ENCODE assay signal across 28 mouse cellular contexts in the genomic region with DNA sequence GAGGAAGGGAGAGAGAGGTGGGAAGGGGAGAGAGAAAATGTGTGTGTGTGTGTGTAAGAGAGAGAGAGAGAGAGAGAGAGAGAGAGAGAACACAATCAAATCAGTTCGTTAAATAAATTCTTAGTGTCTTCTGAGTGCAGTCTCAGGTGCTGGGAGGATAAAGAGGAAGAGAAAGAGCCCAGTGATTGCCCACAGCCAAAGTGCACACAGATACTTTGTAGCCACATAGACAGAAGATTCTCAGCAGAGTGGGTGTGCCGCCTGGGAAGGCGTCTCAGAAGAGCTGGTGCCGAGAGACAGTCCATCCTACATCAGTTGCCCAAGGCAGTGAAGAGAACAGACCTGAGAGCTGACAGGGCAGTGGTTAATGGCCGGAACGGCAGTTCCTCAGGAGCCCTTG. TPM values are rescaled to one million over a fixed set of nuclear protein-coding genes. Genes with fewer than 3 reads are reported as not detected.
"Had no signal": no experiment of that assay in that cellular context is flagged by ENCODE, and none has a peak within 500 bp of the region (broad histone marks: within the 10 kb centered on the region; RNA-seq: fewer than 3 reads in every experiment).

No protein-coding gene starts in this region.

- H3K27ac ChIP-seq: heart, embryonic 13.5 days; heart, embryonic 15.5 days; hindbrain, embryonic 13.5 days; hindbrain, embryonic 15.5 days; hindbrain, postnatal 0 days; kidney, embryonic 15.5 days; kidney, postnatal 0 days; limb, embryonic 13.5 days; limb, embryonic 15.5 days had no signal

- ATAC-seq: hindbrain, postnatal 0 days; intestine, embryonic 16.5 days had no signal

- H3K4me1 ChIP-seq: hindbrain, embryonic 13.5 days; hindbrain, embryonic 15.5 days; kidney, embryonic 15.5 days; limb, embryonic 13.5 days; limb, embryonic 15.5 days had no signal

- DNase-seq: gastrocnemius, postnatal 14 days; gastrocnemius, postnatal 36 days; heart, adult 11 months; heart, postnatal 36 days; kidney, adult 11 months; kidney, adult 2 months; kidney, adult 9 months; kidney, postnatal 14 days; kidney, postnatal 36 days; layer of hippocampus, adult 9-11 months; layer of hippocampus, postnatal 36 days; left cerebral cortex, postnatal 4 days had no signal

- H3K4me3 ChIP-seq: heart, adult 2 months; heart, embryonic 13.5 days; heart, embryonic 15.5 days; hindbrain, embryonic 13.5 days; hindbrain, embryonic 15.5 days; kidney, embryonic 15.5 days; limb, embryonic 13.5 days; limb, embryonic 15.5 days had no signal

- H3K27me3 ChIP-seq: heart, embryonic 15.5 days; hindbrain, embryonic 13.5 days; hindbrain, embryonic 15.5 days; kidney, embryonic 15.5 days; limb, embryonic 13.5 days; limb, embryonic 15.5 days had no signal

- H3K9me3 ChIP-seq: heart, embryonic 15.5 days; hindbrain, embryonic 13.5 days; hindbrain, embryonic 15.5 days; kidney, embryonic 15.5 days; limb, embryonic 13.5 days; limb, embryonic 15.5 days had no signal

- H3K4me2 ChIP-seq: heart, embryonic 11.5 days; heart, embryonic 13.5 days; heart, embryonic 15.5 days; hindbrain, embryonic 13.5 days; hindbrain, embryonic 15.5 days; kidney, embryonic 15.5 days; limb, embryonic 13.5 days; limb, embryonic 15.5 days had no signal

- H3K36me3 ChIP-seq: heart, embryonic 15.5 days; hindbrain, embryonic 13.5 days; hindbrain, embryonic 15.5 days; kidney, embryonic 15.5 days; limb, embryonic 13.5 days; limb, embryonic 15.5 days had no signal

- H3K9ac ChIP-seq: heart, embryonic 13.5 days; heart, embryonic 15.5 days; hindbrain, embryonic 13.5 days; hindbrain, embryonic 15.5 days; kidney, embryonic 15.5 days; limb, embryonic 15.5 days had no signal

RNA-seq across cellular contexts. Expression of a gene that starts 15.8 kb away (rescaled TPM):
- total RNA-seq: hematopoietic stem cell, adult 5-6 weeks had no signal
- polyA plus RNA-seq: heart, adult 2 months; heart, embryonic 13.5 days; hindbrain, embryonic 15.5 days; intestine, embryonic 14.5 days; intestine, embryonic 16.5 days; kidney, adult 2 months; large intestine, adult 2 months; limb, embryonic 11.5 days had no signal
